Comparison of ENCODE assay signal across 33 mouse cellular contexts in the genomic region with DNA sequence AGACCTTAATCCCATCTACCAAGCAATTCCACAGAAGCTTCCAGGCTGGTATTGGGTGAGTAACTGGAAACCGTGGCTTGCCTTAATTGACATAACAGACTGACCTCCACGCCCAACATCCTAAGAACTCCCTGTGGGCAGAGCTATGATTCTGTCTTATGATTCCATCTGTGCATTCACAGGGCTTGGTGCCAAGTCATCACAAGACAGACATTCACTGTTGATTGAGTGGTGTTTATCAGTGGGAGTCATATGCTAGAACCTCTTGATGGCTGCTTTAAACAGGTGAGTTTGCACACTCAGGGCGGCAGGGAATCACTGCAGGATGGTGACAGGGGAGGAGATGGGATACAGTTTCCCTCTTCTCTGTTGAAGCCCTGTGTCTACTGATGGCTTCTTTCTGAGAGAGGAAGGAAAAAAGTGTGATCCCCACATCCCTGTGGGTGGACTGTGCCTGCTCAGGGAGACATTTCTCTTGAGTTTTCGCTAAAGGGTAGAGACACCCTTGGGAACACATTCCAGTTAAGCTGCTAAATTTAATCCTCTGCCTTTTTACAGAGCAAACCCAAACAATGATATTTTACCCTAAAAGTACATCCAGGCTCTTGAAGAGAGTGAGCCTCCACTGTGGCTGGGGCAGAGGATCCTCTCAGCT. TPM values are rescaled to one million over a fixed set of nuclear protein-coding genes. Genes with fewer than 3 reads are reported as not detected.
DNase-seq lines count a peak whose midpoint lies in the region; ATAC-seq lines count a peak whose summit lies in the region.
"Had no signal": no experiment of that assay in that cellular context is flagged by ENCODE, and none has a peak within 500 bp of the region (broad histone marks: within the 10 kb centered on the region; RNA-seq: fewer than 3 reads in every experiment).

No protein-coding gene starts in this region.

- WGBS in midbrain, embryonic 14.5 days = 90% methylated on average over 4 of the region's 4 CpGs

- no peak overlapping the region for H3K4me2 ChIP-seq in midbrain, embryonic 14.5 days (ENCODE audit: low read length)
- H3K4me2 ChIP-seq: embryonic facial prominence, embryonic 12.5 days; heart, embryonic 12.5 days; midbrain, embryonic 15.5 days; neural tube, embryonic 15.5 days had no signal

- no peak overlapping the region for H3K9ac ChIP-seq in midbrain, embryonic 14.5 days (replicated peaks; ENCODE audit: low read length)
- H3K9ac ChIP-seq: embryonic facial prominence, embryonic 12.5 days; heart, embryonic 12.5 days; liver, embryonic 14.5 days; midbrain, embryonic 15.5 days; neural tube, embryonic 15.5 days had no signal

- no peak overlapping the region for H3K4me3 ChIP-seq in midbrain, embryonic 14.5 days (replicated peaks; ENCODE audit: low read depth, low read length)
- H3K4me3 ChIP-seq: embryonic facial prominence, embryonic 12.5 days; heart, adult 2 months; heart, embryonic 12.5 days; midbrain, embryonic 15.5 days; neural tube, embryonic 15.5 days had no signal

- DNase-seq in left cerebral cortex, adult 18-20 months (ENCODE audit: low spot score in 2 of 2) = peak; percentile 7 to 48
- no peak for DNase-seq in left cerebral cortex, adult 11 months (ENCODE audit: low spot score)
- peak; percentile 60 for DNase-seq in NIH3T3 (ENCODE audit: low read depth)
- peak; percentile 48 to 56 for DNase-seq in frontal cortex, postnatal 36 days (ENCODE audit: low spot score in 2 of 2)
- peak; percentile 61 for DNase-seq in telencephalon, adult 2 months (ENCODE audit: low read depth, low spot score)
- DNase-seq in midbrain, embryonic 14.5 days = no peak
- DNase-seq in adrenal gland, adult 8-10 months = no peak
- DNase-seq: adrenal gland, postnatal 10 days; B cell, adult 2 months; cerebellum, adult 11 months; cerebellum, adult 9-10 months; cerebellum, postnatal 36 days; embryo, embryonic 11 days; gastrocnemius, postnatal 36 days; heart, adult 2 months; kidney, adult 2 months; kidney, postnatal 4 days; liver; lung, adult 2 months; lung, postnatal 10 days; retina, postnatal 1 day; thymus, postnatal 4 days had no signal

- no peaks in the 10 kb centered on the region for H3K36me3 ChIP-seq in midbrain, embryonic 14.5 days (ENCODE audit: control insufficient read depth, insufficient read depth, low read length)
- H3K36me3 ChIP-seq: embryonic facial prominence, embryonic 12.5 days; heart, embryonic 12.5 days; midbrain, embryonic 15.5 days; neural tube, embryonic 15.5 days had no signal

- H3K27me3 ChIP-seq in midbrain, embryonic 14.5 days (ENCODE audit: control insufficient read depth, insufficient read depth, low read length) = no peaks in the 10 kb centered on the region
- H3K27me3 ChIP-seq: embryonic facial prominence, embryonic 12.5 days; heart, embryonic 12.5 days; midbrain, embryonic 15.5 days; neural tube, embryonic 15.5 days had no signal

- ATAC-seq in midbrain, embryonic 14.5 days (ENCODE audit: low FRiP score, low TSS enrichment) = no peak
- ATAC-seq: forebrain, embryonic 14.5 days; hindbrain, embryonic 16.5 days; midbrain, embryonic 15.5 days had no signal

- H3K4me1 ChIP-seq in midbrain, embryonic 14.5 days (ENCODE audit: control insufficient read depth, insufficient read depth, low read length) = no peaks in the 10 kb centered on the region
- H3K4me1 ChIP-seq: embryonic facial prominence, embryonic 12.5 days; heart, embryonic 12.5 days; midbrain, embryonic 15.5 days; neural tube, embryonic 15.5 days had no signal

- H3K27ac ChIP-seq in midbrain, embryonic 14.5 days (replicated peaks; ENCODE audit: low read depth, low read length) = no peak overlapping the region
- H3K27ac ChIP-seq: embryonic facial prominence, embryonic 12.5 days; heart, adult 2 months; kidney, postnatal 0 days; liver, embryonic 14.5 days; midbrain, embryonic 15.5 days; neural tube, embryonic 15.5 days had no signal

- H3K9me3 ChIP-seq in midbrain, embryonic 14.5 days (ENCODE audit: control insufficient read depth, low read length) = no peaks in the 10 kb centered on the region
- H3K9me3 ChIP-seq: embryonic facial prominence, embryonic 12.5 days; heart, embryonic 12.5 days; midbrain, embryonic 15.5 days; neural tube, embryonic 15.5 days had no signal

RNA-seq across cellular contexts. Expression of a gene that starts 23.6 kb away (rescaled TPM):
- 100 to 1,000 TPM; 117 TPM for total RNA-seq in left cerebral cortex, adult 18-20 months (2021)
- polyA plus RNA-seq in midbrain, embryonic 14.5 days (2014; fragmentation: Nextera tagmentation; extraction: Ambion mirVana) = 4.4 and 4.6 TPM in 2 replicates
- 10 to 100 TPM in 3 of 4 experiments, 1 to 10 TPM in 1; 8.6 to 12.9 (median 11.0) TPM for total RNA-seq in adrenal gland, adult 8-10 months (2022)
- total RNA-seq: gastrocnemius, adult 18-20 months; gastrocnemius, postnatal 36 days; hematopoietic stem cell, adult 5-6 weeks had no signal
- polyA plus RNA-seq: heart, embryonic 12.5 days; kidney, postnatal 0 days; limb, embryonic 11.5 days had no signal

Comparison
In these comparisons a context has a peak if more than half of its experiments do, and no peak if none do; other contexts are left out.
1. DNase-seq: peak in left cerebral cortex, adult 18-20 months (2 of 2), NIH3T3 (single experiment), frontal cortex, postnatal 36 days (2 of 2) and telencephalon, adult 2 months (single experiment); none in left cerebral cortex, adult 11 months (single experiment), midbrain, embryonic 14.5 days (single experiment) and adrenal gland, adult 8-10 months (single experiment).
2. RNA of a gene that starts 23.6 kb away (total RNA-seq): 117 TPM in left cerebral cortex, adult 18-20 months; 8.6 to 12.9 TPM in adrenal gland, adult 8-10 months; every median in the first group is over 4 times any median in the second.